Mouse (Mus musculus): ENCODE results near the gene Mageb1. TPM values are rescaled to one million over a fixed set of nuclear protein-coding genes. Genes with fewer than 3 reads are reported as not detected.

Gene Mageb1
- polyA plus RNA-seq (2021; fragmentation: Nextera tagmentation), result not detected in 2 replicates
- long read RNA-seq, experiment 1, result 0 reads
- long read RNA-seq, experiment 2, result 0 reads

DNA sequence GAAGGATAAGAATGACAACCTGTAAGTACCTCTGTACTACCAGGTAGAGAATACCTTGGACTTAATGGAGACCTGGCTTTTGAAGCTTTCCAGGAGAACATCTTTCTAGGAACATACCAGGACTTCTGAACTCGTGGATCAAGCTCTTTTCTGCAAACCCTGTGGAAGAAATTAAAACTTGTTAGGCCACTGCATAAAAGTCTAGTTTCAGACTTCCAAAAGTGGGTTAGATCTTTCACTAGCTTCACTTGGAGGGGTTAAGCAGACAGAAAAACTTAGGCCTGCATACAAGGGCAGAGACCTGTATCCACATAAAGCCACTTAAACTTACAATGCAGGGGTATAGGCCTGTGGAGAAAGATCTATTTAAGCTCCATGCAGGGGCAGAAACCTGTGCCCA lies at the start of gene Mageb1:
Mageb1 (minus strand) TSS at position 101 of the 400 bp plus-strand sequence.

Other genes with a start within 250 kb of the Mageb1 start
- gene Mageb5, start 233.3 kb downstream of the Mageb1 start, polyA plus RNA-seq (2021; fragmentation: Nextera tagmentation), result not detected in 2 replicates